Mouse (Mus musculus) spleen, adult 2 months (tissue): ENCODE data around the gene Fat3.

Source experiments
- CTCF ChIP-seq: fragments of 200-500 bp; IDR thresholded peaks from 2 replicates; pipeline ENCODE4 v1.5.1; 2011; ENCODE audit warnings: mild to moderate bottlenecking, inconsistent platforms; ENCODE audit not compliant: insufficient read depth, insufficient read length, insufficient replicate concordance; ENCODE audit errors: extremely low read depth
- POLR2A ChIP-seq: fragments of 200-500 bp; IDR thresholded peaks from 2 replicates; pipeline ENCODE4 v1.6.1; 2011; ENCODE audit warnings: low read depth, low read length, inconsistent platforms

- no peak for TF ChIP-seq CTCF
- no peak for TF ChIP-seq POLR2A
Observed at GRCm38 (mm10) chr9:16312599-16313197, 188.4 kb downstream of the Fat3 start.
